Mouse (Mus musculus): Measurements from ENCODE around the gene Zbtb4. TPM values are rescaled to one million over a fixed set of nuclear protein-coding genes. Genes with fewer than 3 reads are reported as not detected.
A peak's percentile ranks its signal among the peaks of the same experiment; 100 is the strongest.

Zbtb4 gene
- total and polyA plus RNA-seq, 2 experiments from 2014 or later, result 2.9 to 21.2 TPM

- Histone ChIP-seq H3K27ac (ENCODE audit: low read depth) (0 out of 2 replicates have a peak within 1 kb of the TSS, but pooled peaks have one; percentile 3), H3K4me2 (ENCODE audit: low read depth, low read length) (peak within 1 kb of the TSS; percentile 85), H3K27me3 (ENCODE audit: control insufficient read depth, insufficient read depth, low read length) (0 out of 2 replicates have a peak, but pooled peaks cover 5% of the 10 kb centered on the region), H3K9me3 (replicated peaks; ENCODE audit: control insufficient read depth, low read length) (no peaks in the 10 kb centered on the region), H3K4me3 (ENCODE audit: low read depth, low read length) (peak within 1 kb of the TSS; percentile 54), H3K36me3 (replicated peaks; ENCODE audit: control insufficient read depth, insufficient read depth, low read length) (no peaks in the 10 kb centered on the region), H3K9ac (replicated peaks; ENCODE audit: low read depth, low read length) (peak within 1 kb of the TSS; percentile 47), H3K4me1 (ENCODE audit: control insufficient read depth, insufficient read depth) (peaks cover 12% of the 10 kb centered on the region; the same call in 1 of the 2 replicates)
- TF ChIP-seq EP300 (IDR thresholded peaks at IDR 0.05; ENCODE audit: low read depth), result no peak
- TF ChIP-seq CTCF (IDR thresholded peaks at IDR 0.05; ENCODE audit: low read depth), result no peak
- WGBS, result 2% methylated on average over 52 of the region's 52 CpGs
- DNase-seq (ENCODE audit: low spot score), result peak; percentile 98
- peak; percentile 97 for ATAC-seq (ENCODE audit: insufficient read depth, low read depth)
Observed at GRCm38 (mm10) chr11:69795168-69795982, 29.7 kb downstream of the Zbtb4 start, which contains the start of gene Chrnb1. Gene Chrnb1, minus strand, starts transcription at chr11:69795943.

GRCm38 (mm10) chr11:69795983-69796435 is 30.3 kb downstream of the Zbtb4 start:
- H3K27ac ChIP-seq (ENCODE audit: low read depth), result no peak overlapping the region
- peak overlapping the region; percentile 47; the same call in 1 of the 2 replicates for H3K9ac ChIP-seq (replicated peaks; ENCODE audit: low read depth, low read length)
- 0 out of 2 replicates have a peak, but pooled peaks cover 5% of the 10 kb centered on the region for H3K27me3 ChIP-seq (ENCODE audit: control insufficient read depth, insufficient read depth, low read length)
- peak overlapping the region; percentile 85 for H3K4me2 ChIP-seq (ENCODE audit: low read depth, low read length)
- 4% methylated on average over 13 of the region's 13 CpGs for WGBS
- H3K4me3 ChIP-seq (ENCODE audit: low read depth, low read length), result peak overlapping the region; percentile 54
- DNase-seq (ENCODE audit: low spot score) (no peak), ATAC-seq (ENCODE audit: insufficient read depth, low read depth) (no peak)
- no peaks in the 10 kb centered on the region for H3K36me3 ChIP-seq (replicated peaks; ENCODE audit: control insufficient read depth, insufficient read depth, low read length)
- peaks cover 18% of the 10 kb centered on the region; the same call in 1 of the 2 replicates for H3K4me1 ChIP-seq (ENCODE audit: control insufficient read depth, insufficient read depth)
- no peaks in the 10 kb centered on the region for H3K9me3 ChIP-seq (replicated peaks; ENCODE audit: control insufficient read depth, low read length)
- TF ChIP-seq EP300 (IDR thresholded peaks at IDR 0.05; ENCODE audit: low read depth) (no peak), CTCF (IDR thresholded peaks at IDR 0.05; ENCODE audit: low read depth) (no peak)

- H3K9ac ChIP-seq (replicated peaks; ENCODE audit: low read depth, low read length), result no peak overlapping the region
- no peaks in the 10 kb centered on the region for H3K36me3 ChIP-seq (replicated peaks; ENCODE audit: control insufficient read depth, insufficient read depth, low read length)
- no peak for DNase-seq (ENCODE audit: low spot score)
- no peak overlapping the region for H3K4me3 ChIP-seq (ENCODE audit: low read depth, low read length)
- no peak for ATAC-seq (ENCODE audit: insufficient read depth, low read depth)
- 77% methylated on average over 7 of the region's 7 CpGs for WGBS
- peaks cover 32% of the 10 kb centered on the region for H3K4me1 ChIP-seq (ENCODE audit: control insufficient read depth, insufficient read depth)
- no peak overlapping the region for H3K27ac ChIP-seq (ENCODE audit: low read depth)
- TF ChIP-seq EP300 (IDR thresholded peaks at IDR 0.05; ENCODE audit: low read depth) (no peak), CTCF (IDR thresholded peaks at IDR 0.05; ENCODE audit: low read depth) (no peak)
- no peaks in the 10 kb centered on the region for H3K9me3 ChIP-seq (replicated peaks; ENCODE audit: control insufficient read depth, low read length)
- H3K4me2 ChIP-seq (ENCODE audit: low read depth, low read length), result no peak overlapping the region
- H3K27me3 ChIP-seq (ENCODE audit: control insufficient read depth, insufficient read depth, low read length), result peaks cover 19% of the 10 kb centered on the region
Observed at GRCm38 (mm10) chr11:69797924-69798323, 32.2 kb downstream of the Zbtb4 start.

- H3K4me2 ChIP-seq (ENCODE audit: low read depth, low read length), result 0 out of 2 replicates have a peak overlapping the region, but pooled peaks have one; percentile 84
- no peak for ATAC-seq (ENCODE audit: insufficient read depth, low read depth)
- no peak overlapping the region for H3K4me3 ChIP-seq (ENCODE audit: low read depth, low read length)
- TF ChIP-seq CTCF (IDR thresholded peaks at IDR 0.05; ENCODE audit: low read depth), result no peak
- no peak for TF ChIP-seq EP300 (IDR thresholded peaks at IDR 0.05; ENCODE audit: low read depth)
- peaks cover 40% of the 10 kb centered on the region for H3K4me1 ChIP-seq (ENCODE audit: control insufficient read depth, insufficient read depth)
- H3K27me3 ChIP-seq (ENCODE audit: control insufficient read depth, insufficient read depth, low read length), result peaks cover 19% of the 10 kb centered on the region
- no peak overlapping the region for H3K27ac ChIP-seq (ENCODE audit: low read depth)
- H3K9me3 ChIP-seq (replicated peaks; ENCODE audit: control insufficient read depth, low read length), result no peaks in the 10 kb centered on the region
- H3K36me3 ChIP-seq (replicated peaks; ENCODE audit: control insufficient read depth, insufficient read depth, low read length), result no peaks in the 10 kb centered on the region
- WGBS, result 38% methylated on average over 11 of the region's 12 CpGs
- DNase-seq (ENCODE audit: low spot score), result no peak
- H3K9ac ChIP-seq (replicated peaks; ENCODE audit: low read depth, low read length), result no peak overlapping the region
Observed at GRCm38 (mm10) chr11:69799394-69800137, 33.9 kb downstream of the Zbtb4 start.

GRCm38 (mm10) chr11:69800138-69800391 is 34.4 kb downstream of the Zbtb4 start:
- Histone ChIP-seq H3K9ac (replicated peaks; ENCODE audit: low read depth, low read length) (no peak overlapping the region), H3K4me3 (ENCODE audit: low read depth, low read length) (peak overlapping the region; percentile 57; the same call in 1 of the 2 replicates), H3K9me3 (replicated peaks; ENCODE audit: control insufficient read depth, low read length) (no peaks in the 10 kb centered on the region), H3K4me1 (ENCODE audit: control insufficient read depth, insufficient read depth) (peaks cover 43% of the 10 kb centered on the region), H3K36me3 (replicated peaks; ENCODE audit: control insufficient read depth, insufficient read depth, low read length) (no peaks in the 10 kb centered on the region), H3K27ac (ENCODE audit: low read depth) (no peak overlapping the region), H3K27me3 (ENCODE audit: control insufficient read depth, insufficient read depth, low read length) (peaks cover 24% of the 10 kb centered on the region), H3K4me2 (ENCODE audit: low read depth, low read length) (peak overlapping the region; percentile 84)
- DNase-seq (ENCODE audit: low spot score) (no peak), ATAC-seq (ENCODE audit: insufficient read depth, low read depth) (no peak)
- TF ChIP-seq CTCF (IDR thresholded peaks at IDR 0.05; ENCODE audit: low read depth) (no peak), EP300 (IDR thresholded peaks at IDR 0.05; ENCODE audit: low read depth) (no peak)
- WGBS, result 7% methylated on average over 11 of the region's 11 CpGs

All from heart, postnatal 0 days (tissue).